Mouse (Mus musculus) skeletal muscle tissue, postnatal 0 days (tissue): ENCODE results near the gene Ccdc174. TPM values are rescaled to one million over a fixed set of nuclear protein-coding genes. Genes with fewer than 3 reads are reported as not detected.

ENCODE experiments used
- polyA plus RNA-seq: library from polyadenylated mRNA; unstranded; fragments of >200 nt; fragmentation: Nextera tagmentation; extraction: Ambion mirVana; gene quantifications from 2 replicates; pipeline ENCODE4 v1.2.1, GENCODE M21; 2015

Gene Ccdc174
- polyA plus RNA-seq = 18.3 and 21.9 TPM in 2 replicates

GRCm38 (mm10) chr6:91877885-91878651 lies at the start of gene Ccdc174:
TSS of gene Ccdc174 (plus strand) at chr6:91878053.

GRCm38 (mm10) chr6:91902509-91902908 lies 24.7 kb downstream of the Ccdc174 start, which contains the start of gene 4930590J08Rik:
TSS of gene 4930590J08Rik (plus strand) at chr6:91902809.

Other genes with a start within 250 kb of the Ccdc174 start
- gene Slc6a6, start 194.0 kb upstream of the Ccdc174 start, polyA plus RNA-seq = 31.3 and 35.8 TPM in 2 replicates
- 7.9 and 12.6 TPM in 2 replicates for gene Grip2, start 50.8 kb upstream of the Ccdc174 start, polyA plus RNA-seq
- gene 4930590J08Rik, start 24.8 kb downstream of the Ccdc174 start, polyA plus RNA-seq = 0.09 and 0.17 TPM in 2 replicates
- 6.9 and 7.3 TPM in 2 replicates for gene Fgd5, start 100.8 kb downstream of the Ccdc174 start, polyA plus RNA-seq
- gene Nr2c2, start 213.3 kb downstream of the Ccdc174 start, polyA plus RNA-seq = 7.2 and 8.8 TPM in 2 replicates